Mouse (Mus musculus) C2C12 (cell line): ENCODE measurements around the gene Gm15217. TPM values are rescaled to one million over a fixed set of nuclear protein-coding genes. Genes with fewer than 3 reads are reported as not detected.

Experiments
- H3K27me3 ChIP-seq: one replicate; pipeline ENCODE4 v1.6.1; 2011; ENCODE audit not compliant: control insufficient read depth, insufficient read depth, insufficient read length
- H3K36me3 ChIP-seq: one replicate; pipeline ENCODE4 v1.6.1; 2011; ENCODE audit not compliant: control insufficient read depth, insufficient read depth
- H3K4me3 ChIP-seq: one replicate; pipeline ENCODE4 v1.5.1; 2011; ENCODE audit warnings: mild to moderate bottlenecking, control low read depth; ENCODE audit not compliant: poor library complexity, insufficient read depth, severe bottlenecking
- H3K79me2 ChIP-seq: one replicate; pipeline ENCODE4 v1.6.1; 2011; ENCODE audit not compliant: control insufficient read depth, insufficient read depth
- H3K79me3 ChIP-seq: one replicate; pipeline ENCODE4 v1.6.1; 2011; ENCODE audit warnings: low read depth, control low read depth
- H3ac ChIP-seq: one replicate; pipeline ENCODE3; 2011; ENCODE audit warnings: low read depth; ENCODE audit not compliant: control insufficient read depth, insufficient read length
- CEBPB ChIP-seq: IDR thresholded peaks from one replicate; pipeline ENCODE4 v1.6.1; 2011; ENCODE audit warnings: low read depth, mild to moderate bottlenecking, control low read depth, moderate library complexity
- CTCF ChIP-seq: IDR thresholded peaks from one replicate; pipeline ENCODE4 v1.5.1; 2011; ENCODE audit not compliant: control insufficient read depth, insufficient read depth, insufficient read length
- FOSL1 ChIP-seq: IDR thresholded peaks from one replicate; pipeline ENCODE4 v1.8.0; 2011; ENCODE audit warnings: mild to moderate bottlenecking, low read length; ENCODE audit not compliant: poor library complexity, insufficient read depth, severe bottlenecking
- MAX ChIP-seq: IDR thresholded peaks from one replicate; pipeline ENCODE4 v1.6.1; 2011; ENCODE audit warnings: mild to moderate bottlenecking, control low read depth
- MYOD1 ChIP-seq: IDR thresholded peaks from one replicate; pipeline ENCODE4 v1.6.1; 2011; ENCODE audit warnings: low read depth; ENCODE audit not compliant: control insufficient read depth, insufficient read length
- MYOG ChIP-seq: IDR thresholded peaks from one replicate; pipeline ENCODE4 v1.6.1; 2011; ENCODE audit not compliant: control insufficient read depth, insufficient read length; ENCODE audit errors: extremely low read depth
- USF1 ChIP-seq: IDR thresholded peaks from one replicate; pipeline ENCODE4 v1.6.1; 2011; ENCODE audit warnings: low read depth, mild to moderate bottlenecking, control low read depth, moderate library complexity
- polyA plus RNA-seq: library from polyadenylated mRNA; unstranded; fragments of >200 nt; fragmentation: generic; extraction: Trizol; gene quantifications from one replicate; pipeline ENCODE4 v1.2.1, GENCODE M21; 2012; ENCODE audit warnings: missing spikeins

Gm15217 gene
- polyA plus RNA-seq, 1 experiment = not detected

GRCm38 (mm10) chr14:46427251-46427650 lies 48.0 kb downstream of the Gm15217 start:
- Histone ChIP-seq H3K79me3 (no peaks in the 10 kb centered on the region), H3K4me3 (no peak overlapping the region), H3K36me3 (no peaks in the 10 kb centered on the region), H3K27me3 (no peaks in the 10 kb centered on the region), H3ac (no peak overlapping the region), H3K79me2 (no peaks in the 10 kb centered on the region)
- TF ChIP-seq MYOD1 (no peak), MAX (no peak), USF1 (no peak)

DNA sequence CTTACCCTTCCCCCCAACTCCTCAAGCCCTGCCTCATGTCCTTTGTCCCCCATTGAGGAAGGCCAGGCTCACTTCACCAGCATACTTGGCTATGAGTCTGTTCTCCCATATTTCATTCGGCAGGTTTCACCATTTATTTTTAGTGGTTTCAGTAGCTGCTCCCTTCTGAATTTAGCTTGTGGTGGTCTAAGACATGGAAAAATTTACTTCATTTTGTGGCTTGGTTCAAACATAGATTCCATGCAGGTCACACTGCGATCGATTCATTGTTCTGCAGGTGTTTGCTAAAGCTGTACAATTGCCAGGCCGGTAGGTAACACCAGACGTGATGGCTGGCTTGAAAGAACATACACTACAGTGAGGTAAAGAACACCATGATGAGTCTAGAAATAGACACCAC lies 51.0 kb downstream of the Gm15217 start:
- H3K79me3 ChIP-seq = no peaks in the 10 kb centered on the region
- no peaks in the 10 kb centered on the region for H3K36me3 ChIP-seq
- no peak overlapping the region for H3K4me3 ChIP-seq
- TF ChIP-seq CEBPB = no peak
- no peak for TF ChIP-seq MAX
- TF ChIP-seq CTCF = no peak
- no peak for TF ChIP-seq MYOD1
- no peak for TF ChIP-seq MYOG
- no peak for TF ChIP-seq FOSL1
- no peaks in the 10 kb centered on the region for H3K27me3 ChIP-seq
- H3ac ChIP-seq = no peak overlapping the region
- no peaks in the 10 kb centered on the region for H3K79me2 ChIP-seq

Other genes starting within 250 kb of the Gm15217 start
- not detected for gene Bmp4, start 11.3 kb downstream of the Gm15217 start, polyA plus RNA-seq